9 mouse cellular contexts compared by ENCODE assay signal in genomic region chr19:37692879-37693278, GRCm38 (mm10). TPM values are rescaled to one million over a fixed set of nuclear protein-coding genes. Genes with fewer than 3 reads are reported as not detected.
DNase-seq lines count a peak whose midpoint lies in the region; ATAC-seq and TF ChIP-seq lines count a peak whose summit lies in the region.
"Had no signal": no experiment of that assay in that cellular context is flagged by ENCODE, and none has a peak within 500 bp of the region (broad histone marks: within the 10 kb centered on the region; RNA-seq: fewer than 3 reads in every experiment).

No protein-coding gene starts in this region.

- peak overlapping the region; percentile 61; the same call in 1 of the 2 replicates for H3K9ac ChIP-seq in heart, embryonic 13.5 days
- peak overlapping the region; percentile 48; the same call in 1 of the 2 replicates for H3K9ac ChIP-seq in ES-Bruce4 (ENCODE audit: low read depth, poor library complexity, severe bottlenecking)
- peak overlapping the region; percentile 47; the same call in 1 of the 2 replicates for H3K9ac ChIP-seq in embryonic facial prominence, embryonic 11.5 days (replicated peaks; ENCODE audit: low read length)
- H3K9ac ChIP-seq in intestine, embryonic 15.5 days = no peak overlapping the region
- no peak overlapping the region for H3K9ac ChIP-seq in neural tube, embryonic 12.5 days

- DNase-seq in heart, adult 9 months (ENCODE audit: low spot score in 2 of 2) = no peak
- peak; percentile 72 for DNase-seq in embryonic facial prominence, embryonic 11.5 days (ENCODE audit: low spot score)
- DNase-seq in spleen, postnatal 14 days (ENCODE audit: low spot score in 2 of 2) = no peak

- H3K4me2 ChIP-seq in heart, embryonic 13.5 days = peak overlapping the region; percentile 83
- peak overlapping the region; percentile 70 for H3K4me2 ChIP-seq in embryonic facial prominence, embryonic 11.5 days (ENCODE audit: low read depth, low read length)
- H3K4me2 ChIP-seq in intestine, embryonic 15.5 days (replicated peaks) = peak overlapping the region; percentile 72
- H3K4me2 ChIP-seq in neural tube, embryonic 12.5 days (replicated peaks) = peak overlapping the region; percentile 62

- TF ChIP-seq EP300 in ES-Bruce4 (IDR thresholded peaks at IDR 0.05; ENCODE audit: insufficient read depth, low read depth, low read length) = no peak

- no peak for TF ChIP-seq CTCF in ES-Bruce4 (IDR thresholded peaks at IDR 0.05; ENCODE audit: low read depth, low read length)

- no peaks in the 10 kb centered on the region for H3K36me3 ChIP-seq in heart, embryonic 13.5 days
- no peaks in the 10 kb centered on the region for H3K36me3 ChIP-seq in ES-Bruce4 (ENCODE audit: control insufficient read depth, insufficient read depth, low read length, poor library complexity, severe bottlenecking)
- no peaks in the 10 kb centered on the region for H3K36me3 ChIP-seq in embryonic facial prominence, embryonic 11.5 days (replicated peaks; ENCODE audit: control insufficient read depth, insufficient read depth, low read depth, low read length)
- H3K36me3 ChIP-seq in intestine, embryonic 15.5 days = no peaks in the 10 kb centered on the region
- no peaks in the 10 kb centered on the region for H3K36me3 ChIP-seq in neural tube, embryonic 12.5 days

- WGBS in heart, embryonic 13.5 days = 3% methylated on average over 40 of the region's 40 CpGs
- under 1% methylated on average over 40 of the region's 40 CpGs for WGBS in embryonic facial prominence, embryonic 11.5 days
- WGBS in intestine, embryonic 15.5 days = under 1% methylated on average over 40 of the region's 40 CpGs
- WGBS in neural tube, embryonic 12.5 days = under 1% methylated on average over 40 of the region's 40 CpGs

- no peak for ATAC-seq in heart, embryonic 13.5 days (ENCODE audit: extremely low read depth, insufficient number of reproducible peaks, low FRiP score, low TSS enrichment)
- ATAC-seq in embryonic facial prominence, embryonic 11.5 days (replicated peaks; ENCODE audit: insufficient number of reproducible peaks, low FRiP score, low TSS enrichment, low read depth) = 0 out of 2 replicates have a peak, but pooled peaks have one; percentile 16
- ATAC-seq in intestine, embryonic 15.5 days = no peak
- peak; percentile 76; the same call in 1 of the 2 replicates for ATAC-seq in neural tube, embryonic 12.5 days (ENCODE audit: low FRiP score, low read depth)
- no peak for ATAC-seq in megakaryocyte-erythroid progenitor cell, adult 5-6 weeks (replicated peaks; ENCODE audit: low FRiP score, low TSS enrichment, poor library complexity, severe bottlenecking)

- H3K27me3 ChIP-seq in heart, embryonic 13.5 days (replicated peaks) = peaks cover 100% of the 10 kb centered on the region
- peaks cover 13% of the 10 kb centered on the region for H3K27me3 ChIP-seq in ES-Bruce4 (ENCODE audit: control insufficient read depth, insufficient read depth, low read length, poor library complexity, severe bottlenecking)
- peaks cover 94% of the 10 kb centered on the region for H3K27me3 ChIP-seq in embryonic facial prominence, embryonic 11.5 days (ENCODE audit: control insufficient read depth, insufficient read depth, low read length)
- H3K27me3 ChIP-seq in intestine, embryonic 15.5 days (replicated peaks) = peaks cover 99% of the 10 kb centered on the region
- H3K27me3 ChIP-seq in neural tube, embryonic 12.5 days (replicated peaks) = peaks cover 100% of the 10 kb centered on the region

- no peaks in the 10 kb centered on the region for H3K9me3 ChIP-seq in heart, embryonic 13.5 days
- H3K9me3 ChIP-seq in ES-Bruce4 (replicated peaks; ENCODE audit: control insufficient read depth, insufficient read depth, low read length, poor library complexity, severe bottlenecking) = no peaks in the 10 kb centered on the region
- H3K9me3 ChIP-seq in embryonic facial prominence, embryonic 11.5 days (replicated peaks; ENCODE audit: control insufficient read depth, low read length) = no peaks in the 10 kb centered on the region
- H3K9me3 ChIP-seq in intestine, embryonic 15.5 days = no peaks in the 10 kb centered on the region
- no peaks in the 10 kb centered on the region for H3K9me3 ChIP-seq in neural tube, embryonic 12.5 days

- no peak for TF ChIP-seq POLR2A in ES-Bruce4 (IDR thresholded peaks at IDR 0.05; ENCODE audit: insufficient read depth, low read length)

- peaks cover 39% of the 10 kb centered on the region for H3K4me1 ChIP-seq in heart, embryonic 13.5 days
- H3K4me1 ChIP-seq in ES-Bruce4 (ENCODE audit: control insufficient read depth, insufficient read depth, low read length) = no peaks in the 10 kb centered on the region
- peaks cover 6% of the 10 kb centered on the region; the same call in 1 of the 2 replicates for H3K4me1 ChIP-seq in embryonic facial prominence, embryonic 11.5 days (ENCODE audit: control insufficient read depth, insufficient read depth, low read length)
- peaks cover 19% of the 10 kb centered on the region for H3K4me1 ChIP-seq in intestine, embryonic 15.5 days (replicated peaks)
- peaks cover 31% of the 10 kb centered on the region for H3K4me1 ChIP-seq in neural tube, embryonic 12.5 days

- peak overlapping the region; percentile 54 for H3K4me3 ChIP-seq in heart, embryonic 13.5 days
- H3K4me3 ChIP-seq in ES-Bruce4 (ENCODE audit: low read depth, low read length) = peak overlapping the region; percentile 81
- H3K4me3 ChIP-seq in embryonic facial prominence, embryonic 11.5 days (ENCODE audit: low read depth, low read length) = peak overlapping the region; percentile 36
- H3K4me3 ChIP-seq in intestine, embryonic 15.5 days (replicated peaks) = peak overlapping the region; percentile 36
- H3K4me3 ChIP-seq in neural tube, embryonic 12.5 days = peak overlapping the region; percentile 28

- no peak overlapping the region for H3K27ac ChIP-seq in heart, embryonic 13.5 days (replicated peaks)
- H3K27ac ChIP-seq in ES-Bruce4 (ENCODE audit: insufficient read depth, low read length) = no peak overlapping the region
- no peak overlapping the region for H3K27ac ChIP-seq in embryonic facial prominence, embryonic 11.5 days (replicated peaks; ENCODE audit: low read depth, low read length)
- H3K27ac ChIP-seq in intestine, embryonic 15.5 days = no peak overlapping the region
- H3K27ac ChIP-seq in neural tube, embryonic 12.5 days = no peak overlapping the region

RNA-seq across cellular contexts. Expression of gene Cyp26a1, which starts 4.7 kb away (rescaled TPM):
- polyA plus RNA-seq in heart, embryonic 13.5 days (2015; fragmentation: Nextera tagmentation; extraction: Ambion mirVana) = 0.78 and 1.5 TPM in 2 replicates
- polyA plus RNA-seq in ES-Bruce4 (2011; ENCODE audit: insufficient read depth, insufficient read length, low read depth, missing spikeins) = 5.3 and 7.8 TPM in 2 replicates
- polyA plus RNA-seq in embryonic facial prominence, embryonic 11.5 days (2014; fragmentation: Nextera tagmentation; extraction: Ambion mirVana) = 16.4 and 20.6 TPM in 2 replicates
- 1.7 and 1.8 TPM in 2 replicates for polyA plus RNA-seq in intestine, embryonic 15.5 days (2015; fragmentation: Nextera tagmentation; extraction: Ambion mirVana)
- 1.4 and 1.6 TPM in 2 replicates for polyA plus RNA-seq in neural tube, embryonic 12.5 days (2016; fragmentation: Nextera tagmentation; extraction: Ambion mirVana)
- total RNA-seq in megakaryocyte-erythroid progenitor cell, adult 5-6 weeks (2014; fragmentation: Nextera tagmentation) = not detected in 2 replicates
- total RNA-seq in megakaryocyte-erythroid progenitor cell, adult 5-6 weeks (2017) = not detected in 2 replicates

RNA-seq across cellular contexts. Expression of gene Cyp26c1, which starts 7.5 kb away (rescaled TPM):
- polyA plus RNA-seq in heart, embryonic 13.5 days (2015; fragmentation: Nextera tagmentation; extraction: Ambion mirVana) = not detected in 2 replicates
- polyA plus RNA-seq in ES-Bruce4 (2011; ENCODE audit: insufficient read depth, insufficient read length, low read depth, missing spikeins) = 0.34 and 0.50 TPM in 2 replicates
- 2.6 and 3.3 TPM in 2 replicates for polyA plus RNA-seq in embryonic facial prominence, embryonic 11.5 days (2014; fragmentation: Nextera tagmentation; extraction: Ambion mirVana)
- polyA plus RNA-seq in intestine, embryonic 15.5 days (2015; fragmentation: Nextera tagmentation; extraction: Ambion mirVana) = not detected in 2 replicates
- polyA plus RNA-seq in neural tube, embryonic 12.5 days (2016; fragmentation: Nextera tagmentation; extraction: Ambion mirVana) = not detected in 2 replicates
- total RNA-seq in megakaryocyte-erythroid progenitor cell, adult 5-6 weeks (2014; fragmentation: Nextera tagmentation) = not detected in 2 replicates
- total RNA-seq in megakaryocyte-erythroid progenitor cell, adult 5-6 weeks (2017) = not detected in 2 replicates
- total RNA-seq: layer of hippocampus, adult 18-20 months had no signal

Comparison
In these comparisons a context has a peak if more than half of its experiments do, and no peak if none do; other contexts are left out.
1. ATAC-seq: peak in embryonic facial prominence, embryonic 11.5 days (single experiment) and neural tube, embryonic 12.5 days (single experiment); none in heart, embryonic 13.5 days (single experiment), intestine, embryonic 15.5 days (single experiment) and megakaryocyte-erythroid progenitor cell, adult 5-6 weeks (single experiment).
2. H3K4me3 ChIP-seq: peak in every context shown above with its lines; median percentile 81 in ES-Bruce4; 54 in heart, embryonic 13.5 days; 36 in embryonic facial prominence, embryonic 11.5 days; 36 in intestine, embryonic 15.5 days; 28 in neural tube, embryonic 12.5 days.
3. H3K9ac ChIP-seq: peak in heart, embryonic 13.5 days (single experiment), ES-Bruce4 (single experiment) and embryonic facial prominence, embryonic 11.5 days (single experiment); none in intestine, embryonic 15.5 days (single experiment) and neural tube, embryonic 12.5 days (single experiment).
4. Peak in every context shown above with its lines, with median percentiles within 50 percentile points of each other: H3K4me2 ChIP-seq.